Mouse (Mus musculus): ENCODE results near the gene Cd8b1. TPM values are rescaled to one million over a fixed set of nuclear protein-coding genes. Genes with fewer than 3 reads are reported as not detected.

Cd8b1 gene
- polyA plus RNA-seq (2012; rRNA removed) = not detected in 2 replicates

GRCm38 (mm10) chr6:71322491-71322921 lies at the start of gene Cd8b1:
TSS of gene Cd8b1 (plus strand) at chr6:71322788.
- TF ChIP-seq CTCF (IDR thresholded peaks at IDR 0.05; ENCODE audit: borderline replicate concordance, extremely low read depth, insufficient read depth, insufficient read length) = no peak
- TF ChIP-seq POLR2A (IDR thresholded peaks at IDR 0.05; ENCODE audit: borderline replicate concordance, extremely low read depth, insufficient read depth, insufficient read length, poor library complexity, severe bottlenecking) = no peak
- no peak for DNase-seq (ENCODE audit: low read depth)

DNA sequence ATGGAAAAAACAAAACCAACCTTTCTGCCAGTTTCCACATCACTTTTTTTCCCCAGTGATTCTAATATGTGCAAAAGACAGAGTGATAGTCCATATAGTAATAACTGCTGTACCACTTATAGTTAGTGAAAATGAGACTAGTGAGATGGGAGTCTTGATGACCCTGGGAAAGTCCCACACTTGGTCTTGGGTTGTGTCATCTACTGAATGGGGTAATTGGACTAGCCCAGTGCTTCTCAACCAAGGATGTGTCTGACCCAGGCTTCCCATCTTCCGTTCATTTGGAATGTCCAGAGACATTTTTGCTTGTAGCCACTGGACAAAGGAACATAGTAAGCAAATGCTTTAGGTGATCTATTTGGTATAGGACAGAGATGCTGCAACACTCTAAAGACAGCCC lies 48.9 kb upstream of the Cd8b1 start:
- DNase-seq (ENCODE audit: low read depth) = no peak
- TF ChIP-seq POLR2A (IDR thresholded peaks at IDR 0.05; ENCODE audit: borderline replicate concordance, extremely low read depth, insufficient read depth, insufficient read length, poor library complexity, severe bottlenecking) (no peak), CTCF (IDR thresholded peaks at IDR 0.05; ENCODE audit: borderline replicate concordance, extremely low read depth, insufficient read depth, insufficient read length) (no peak)

DNA sequence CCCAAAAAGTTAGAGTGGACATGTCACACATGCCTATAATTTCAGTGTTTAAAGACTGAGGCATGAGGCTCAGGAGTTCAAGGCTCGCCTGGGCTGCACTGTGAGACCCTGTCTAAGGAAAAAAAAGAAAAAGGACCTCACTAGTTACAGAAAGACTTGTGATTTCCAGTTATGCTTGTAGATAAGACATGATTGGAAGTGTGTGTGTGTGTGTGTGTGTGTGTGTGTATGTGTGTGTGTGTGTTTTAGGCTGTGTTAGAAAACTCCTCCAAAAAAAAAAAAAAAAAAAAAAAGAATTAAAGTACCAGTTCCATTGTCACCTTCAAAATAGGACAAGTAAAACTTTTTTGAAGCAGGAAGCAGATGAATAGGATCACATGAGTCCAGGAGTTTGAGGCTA lies 48.0 kb upstream of the Cd8b1 start:
- TF ChIP-seq CTCF (IDR thresholded peaks at IDR 0.05; ENCODE audit: borderline replicate concordance, extremely low read depth, insufficient read depth, insufficient read length) = no peak
- no peak for TF ChIP-seq POLR2A (IDR thresholded peaks at IDR 0.05; ENCODE audit: borderline replicate concordance, extremely low read depth, insufficient read depth, insufficient read length, poor library complexity, severe bottlenecking)

DNA sequence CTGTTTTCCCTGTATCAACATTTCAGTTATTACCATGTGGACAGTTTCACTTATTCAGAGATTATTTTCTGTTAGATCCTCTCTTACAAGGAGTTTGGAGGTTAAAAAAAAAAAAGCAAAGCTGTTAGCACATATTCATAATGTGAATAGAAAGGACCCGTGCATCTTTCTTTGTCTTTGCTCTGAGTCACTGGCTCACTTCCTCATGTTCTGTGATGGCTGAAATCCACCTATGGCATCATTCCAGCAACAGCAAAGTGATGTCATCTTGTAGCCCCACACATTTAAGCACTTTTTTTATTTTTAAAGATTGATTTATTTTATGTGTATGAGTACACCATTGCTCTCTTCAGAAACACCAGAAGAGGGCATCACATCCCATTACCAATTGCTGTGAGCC lies 43.2 kb upstream of the Cd8b1 start:
- TF ChIP-seq POLR2A (IDR thresholded peaks at IDR 0.05; ENCODE audit: borderline replicate concordance, extremely low read depth, insufficient read depth, insufficient read length, poor library complexity, severe bottlenecking) (no peak), CTCF (IDR thresholded peaks at IDR 0.05; ENCODE audit: borderline replicate concordance, extremely low read depth, insufficient read depth, insufficient read length) (no peak)

More for the DNA sequence above, 48.0 kb upstream of the Cd8b1 start:
- no peak for DNase-seq (ENCODE audit: low read depth)

DNA sequence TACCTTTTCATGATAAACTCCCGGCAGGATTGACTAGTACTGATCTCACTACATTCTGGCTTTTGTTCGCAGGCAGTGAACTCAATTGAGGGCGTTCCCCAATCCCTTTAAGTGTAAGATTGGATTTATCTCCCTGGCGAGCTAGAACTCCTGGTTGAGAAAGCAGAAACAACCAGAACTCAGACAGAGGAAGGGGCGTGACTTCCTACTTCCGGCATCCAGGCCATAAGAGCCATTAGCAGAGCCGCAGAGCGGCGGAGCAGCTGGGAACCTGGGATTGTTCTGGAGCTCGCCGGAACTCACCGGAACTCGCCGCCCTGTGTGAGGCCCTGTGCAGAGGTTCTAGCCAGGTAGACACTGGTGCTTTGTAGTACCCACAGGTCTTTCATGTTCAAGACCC lies 29.1 kb upstream of the Cd8b1 start:
- DNase-seq (ENCODE audit: low read depth) = no peak
- TF ChIP-seq CTCF (IDR thresholded peaks at IDR 0.05; ENCODE audit: borderline replicate concordance, extremely low read depth, insufficient read depth, insufficient read length) = no peak
- no peak for TF ChIP-seq POLR2A (IDR thresholded peaks at IDR 0.05; ENCODE audit: borderline replicate concordance, extremely low read depth, insufficient read depth, insufficient read length, poor library complexity, severe bottlenecking)

More for the DNA sequence above, 43.2 kb upstream of the Cd8b1 start:
- peak; percentile 5 for DNase-seq (ENCODE audit: low read depth)

DNA sequence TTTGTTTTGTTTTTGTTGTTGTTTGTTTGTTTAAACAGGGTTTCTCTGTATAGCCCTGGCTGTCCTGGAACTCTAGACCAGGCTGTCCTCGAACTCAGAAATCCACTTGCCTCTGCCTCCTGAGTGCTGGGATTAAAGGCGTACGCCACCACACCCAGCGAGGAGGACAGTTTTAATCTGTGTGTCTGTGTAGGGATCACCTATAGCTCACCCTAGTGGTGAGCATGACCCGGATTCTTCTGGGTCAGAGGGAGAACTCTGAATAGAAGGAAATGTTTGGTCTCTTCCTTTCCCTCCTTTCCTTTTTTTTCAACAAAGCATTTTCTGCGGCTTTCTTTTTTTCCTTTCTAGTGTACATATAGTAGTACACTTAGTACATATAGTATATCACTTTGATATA lies 27.3 kb upstream of the Cd8b1 start:
- TF ChIP-seq POLR2A (IDR thresholded peaks at IDR 0.05; ENCODE audit: borderline replicate concordance, extremely low read depth, insufficient read depth, insufficient read length, poor library complexity, severe bottlenecking) = no peak
- no peak; the same call in 1 of the 2 replicates for TF ChIP-seq CTCF (IDR thresholded peaks at IDR 0.05; ENCODE audit: borderline replicate concordance, extremely low read depth, insufficient read depth, insufficient read length)
- no peak for DNase-seq (ENCODE audit: low read depth)

DNA sequence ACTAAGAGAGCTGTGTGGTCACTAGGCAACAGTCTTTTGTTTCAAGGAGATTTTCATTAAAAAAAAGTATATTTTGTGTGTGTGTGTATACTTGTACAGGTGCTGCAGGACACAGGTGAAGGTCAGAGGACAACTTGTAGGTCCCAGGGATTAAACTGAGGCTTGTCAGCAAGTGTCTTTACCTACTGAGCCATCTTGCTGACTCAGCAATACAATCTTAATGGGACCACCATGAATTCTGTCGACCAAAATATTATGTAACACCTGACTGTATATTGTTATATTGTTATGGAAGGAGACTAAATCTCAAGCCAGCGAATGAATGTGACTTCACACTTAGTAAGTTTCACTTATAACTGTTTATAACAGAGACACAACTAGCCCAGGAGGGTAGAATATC lies 24.5 kb upstream of the Cd8b1 start:
- no peak for TF ChIP-seq CTCF (IDR thresholded peaks at IDR 0.05; ENCODE audit: borderline replicate concordance, extremely low read depth, insufficient read depth, insufficient read length)
- TF ChIP-seq POLR2A (IDR thresholded peaks at IDR 0.05; ENCODE audit: borderline replicate concordance, extremely low read depth, insufficient read depth, insufficient read length, poor library complexity, severe bottlenecking) = no peak
- no peak for DNase-seq (ENCODE audit: low read depth)

- no peak for TF ChIP-seq POLR2A (IDR thresholded peaks at IDR 0.05; ENCODE audit: borderline replicate concordance, extremely low read depth, insufficient read depth, insufficient read length, poor library complexity, severe bottlenecking)
- TF ChIP-seq CTCF (IDR thresholded peaks at IDR 0.05; ENCODE audit: borderline replicate concordance, extremely low read depth, insufficient read depth, insufficient read length) = peak; percentile 62; the same call in 1 of the 2 replicates
Observed at GRCm38 (mm10) chr6:71298751-71299150, 23.8 kb upstream of the Cd8b1 start.

DNA sequence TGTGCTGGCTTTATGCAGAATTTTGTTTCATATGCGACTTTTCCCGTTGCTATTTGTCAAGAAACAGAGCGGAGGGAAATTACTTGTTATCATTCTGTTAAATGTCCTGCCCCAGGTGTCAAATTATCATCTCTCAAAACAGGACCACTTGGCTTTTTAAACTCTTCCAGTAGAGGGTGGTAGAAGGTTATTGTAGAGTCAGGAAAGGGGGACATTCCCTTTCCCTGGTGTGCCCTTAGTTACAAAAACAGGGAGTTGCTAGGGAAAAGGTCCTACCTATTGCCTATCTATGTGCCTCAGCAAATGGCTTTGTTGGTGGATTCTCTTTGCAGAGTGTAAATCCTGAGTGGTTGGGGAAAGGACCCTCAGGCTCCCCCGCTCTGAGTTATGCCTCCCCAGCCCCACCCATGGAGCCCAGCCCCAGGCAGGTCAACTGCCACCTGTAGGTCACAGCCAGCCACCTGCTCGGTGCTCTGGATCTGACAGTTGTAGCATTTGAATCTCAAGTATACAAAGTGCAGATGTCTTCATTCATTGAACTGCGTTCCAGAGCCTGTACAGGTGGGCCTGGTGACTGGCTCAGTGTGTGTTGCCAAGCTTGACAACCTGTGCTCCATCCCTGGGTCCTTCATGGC lies 20.4 kb upstream of the Cd8b1 start:
- DNase-seq (ENCODE audit: low read depth) = no peak
- TF ChIP-seq POLR2A (IDR thresholded peaks at IDR 0.05; ENCODE audit: borderline replicate concordance, extremely low read depth, insufficient read depth, insufficient read length, poor library complexity, severe bottlenecking) = no peak

More at GRCm38 (mm10) chr6:71298751-71299150, 23.8 kb upstream of the Cd8b1 start:
- DNase-seq (ENCODE audit: low read depth) = peak; percentile 24

GRCm38 (mm10) chr6:71307486-71307885 lies 15.1 kb upstream of the Cd8b1 start:
- TF ChIP-seq CTCF (IDR thresholded peaks at IDR 0.05; ENCODE audit: borderline replicate concordance, extremely low read depth, insufficient read depth, insufficient read length) (no peak), POLR2A (IDR thresholded peaks at IDR 0.05; ENCODE audit: borderline replicate concordance, extremely low read depth, insufficient read depth, insufficient read length, poor library complexity, severe bottlenecking) (no peak)
- DNase-seq (ENCODE audit: low read depth) = no peak

GRCm38 (mm10) chr6:71321826-71322283 lies 733 bp upstream of the Cd8b1 start, which contains the start of gene Smyd1:
TSS of gene Smyd1 (minus strand) at chr6:71322233.
- TF ChIP-seq CTCF (IDR thresholded peaks at IDR 0.05; ENCODE audit: borderline replicate concordance, extremely low read depth, insufficient read depth, insufficient read length) (no peak), POLR2A (IDR thresholded peaks at IDR 0.05; ENCODE audit: borderline replicate concordance, extremely low read depth, insufficient read depth, insufficient read length, poor library complexity, severe bottlenecking) (no peak)
- no peak for DNase-seq (ENCODE audit: low read depth)

DNA sequence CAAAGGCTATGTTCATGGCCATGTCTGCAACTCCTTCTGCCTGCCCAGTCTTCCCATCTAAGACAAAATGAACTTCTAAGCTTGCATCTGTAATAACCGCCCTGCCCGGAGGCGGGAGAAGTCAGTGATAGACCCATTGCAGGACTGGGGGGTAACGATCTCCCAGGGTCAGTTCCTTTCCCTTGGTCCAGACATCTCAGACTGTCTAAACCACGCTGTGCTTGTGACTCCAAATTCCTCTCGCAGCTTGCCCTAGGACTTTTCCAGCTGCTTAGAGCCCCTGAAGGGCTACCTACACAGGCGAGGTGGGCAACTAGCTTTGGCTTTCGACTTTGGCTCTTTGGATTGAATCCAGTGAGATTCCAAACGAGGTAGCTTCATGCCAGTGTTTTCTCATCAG lies 2.2 kb downstream of the Cd8b1 start:
- no peak for DNase-seq (ENCODE audit: low read depth)
- TF ChIP-seq POLR2A (IDR thresholded peaks at IDR 0.05; ENCODE audit: borderline replicate concordance, extremely low read depth, insufficient read depth, insufficient read length, poor library complexity, severe bottlenecking) (no peak), CTCF (IDR thresholded peaks at IDR 0.05; ENCODE audit: borderline replicate concordance, extremely low read depth, insufficient read depth, insufficient read length) (no peak)

Measured in brain, embryonic 14.5 days (tissue).